Mouse (Mus musculus) lung, postnatal 10 days (tissue): ENCODE measurements at regions not wholly inside any gene's neighbourhood (a gene's known extent, or its start where the extent isn't known, plus 50 kb on each side); places are given as distances from the start of the nearest gene placed in this dataset.

ENCODE experiments used
- DNase-seq: peaks from one replicate; pipeline ENCODE4 v3.0.0; 2021

GRCm38 (mm10) chr12:7192591-7192990 is 784.9 kb upstream of the Apob start:
- no peak for DNase-seq

- no peak for DNase-seq
Observed at GRCm38 (mm10) chr12:7198098-7198497, 779.4 kb upstream of the Apob start.

GRCm38 (mm10) chr12:7200879-7201278 is 776.6 kb upstream of the Apob start:
- no peak for DNase-seq

- DNase-seq, result no peak
Observed at GRCm38 (mm10) chr12:7215686-7216085, 761.8 kb upstream of the Apob start.

GRCm38 (mm10) chr12:7217499-7217898 is 759.9 kb upstream of the Apob start:
- DNase-seq, result no peak

GRCm38 (mm10) chr12:7228124-7228523 is 749.3 kb upstream of the Apob start:
- DNase-seq, result no peak

GRCm38 (mm10) chr12:7228541-7229225 is 748.8 kb upstream of the Apob start:
- no peak for DNase-seq

- DNase-seq, result no peak
Observed at GRCm38 (mm10) chr12:7250324-7250723, 727.1 kb upstream of the Apob start.

GRCm38 (mm10) chr12:7270587-7270986 is 706.9 kb upstream of the Apob start:
- DNase-seq, result no peak

- no peak for DNase-seq
Observed at GRCm38 (mm10) chr12:7284354-7285036, 693.0 kb upstream of the Apob start.

- no peak for DNase-seq
Observed at GRCm38 (mm10) chr12:7291557-7291956, 685.9 kb upstream of the Apob start.

GRCm38 (mm10) chr12:7297026-7297425 is 680.4 kb upstream of the Apob start:
- no peak for DNase-seq

GRCm38 (mm10) chr12:7321453-7321852 is 656.0 kb upstream of the Apob start:
- DNase-seq, result no peak

- DNase-seq, result peak; percentile 1
Observed at GRCm38 (mm10) chr12:7328620-7329019, 648.8 kb upstream of the Apob start.
